Mouse (Mus musculus) ES-E14 (cell line): ENCODE results near the gene Tmprss9. TPM values are rescaled to one million over a fixed set of nuclear protein-coding genes. Genes with fewer than 3 reads are reported as not detected.

Experiments
- DNase-seq: peaks from one replicate; pipeline ENCODE4 v3.0.0-alpha.2; 2013; ENCODE audit warnings: low read depth, low spot score
- H3K27ac ChIP-seq: 2 replicates; pipeline ENCODE4 v1.5.1; 2012; ENCODE audit warnings: low read depth, mild to moderate bottlenecking, low read length, moderate library complexity, mixed read lengths; ENCODE audit not compliant: poor library complexity, insufficient read depth, severe bottlenecking
- H3K36me3 ChIP-seq: 2 replicates; pipeline ENCODE4 v1.6.1; 2012; ENCODE audit warnings: mild to moderate bottlenecking, low read length, moderate library complexity, mixed read lengths; ENCODE audit not compliant: control insufficient read depth, poor library complexity, insufficient read depth, severe bottlenecking
- H3K4me1 ChIP-seq, 2 experiments: fragments of 150-350 bp in 1 of 2; sonication (generic) in 1 of 2; 2 replicates each; pipeline ENCODE4 v1.6.1; 2012; ENCODE audit warnings: low read length in 2 of 2, mild to moderate bottlenecking in 1 of 2, mixed read lengths in 1 of 2; ENCODE audit not compliant: control insufficient read depth in 2 of 2, insufficient read depth in 2 of 2, poor library complexity in 1 of 2
- H3K4me3 ChIP-seq, 2 experiments: fragments of 150-350 bp in 1 of 2; sonication (generic) in 1 of 2; 2 replicates each; pipeline ENCODE4 v1.5.1; 2012; ENCODE audit warnings: low read length in 2 of 2, low read depth in 1 of 2, mild to moderate bottlenecking in 1 of 2, mixed read lengths in 1 of 2; ENCODE audit not compliant: insufficient read depth in 1 of 2, poor library complexity in 1 of 2, severe bottlenecking in 1 of 2
- H3K9ac ChIP-seq: 2 replicates; pipeline ENCODE4 v1.6.1; 2012; ENCODE audit warnings: low read depth, mild to moderate bottlenecking, low read length, mixed read lengths; ENCODE audit not compliant: poor library complexity, insufficient read depth, severe bottlenecking
- H3K9me3 ChIP-seq: fragments of 150-350 bp; sonication (generic); 2 replicates; pipeline ENCODE4 v1.6.1; 2012; ENCODE audit warnings: low read depth, mild to moderate bottlenecking, low read length; ENCODE audit not compliant: control insufficient read depth, insufficient read depth
- CHD2 ChIP-seq: IDR thresholded peaks from 2 replicates; pipeline ENCODE4 v1.6.1; 2014; ENCODE audit warnings: mild to moderate bottlenecking, low read depth, low read length, inconsistent platforms
- HCFC1 ChIP-seq: IDR thresholded peaks from 2 replicates; pipeline ENCODE4 v1.6.1; 2012; ENCODE audit warnings: low read length, inconsistent platforms, borderline replicate concordance; ENCODE audit not compliant: insufficient read depth
- MAFK ChIP-seq: IDR thresholded peaks from 2 replicates; pipeline ENCODE4 v1.6.1; 2014; ENCODE audit warnings: mild to moderate bottlenecking, low read depth, low read length, inconsistent platforms; ENCODE audit not compliant: insufficient read depth
- ZC3H11A ChIP-seq: IDR thresholded peaks from 2 replicates; pipeline ENCODE4 v1.6.1; 2012; ENCODE audit warnings: low read depth, mild to moderate bottlenecking, inconsistent platforms, low read length, borderline replicate concordance
- ZNF384 ChIP-seq: IDR thresholded peaks from 2 replicates; pipeline ENCODE4 v1.6.1; 2012; ENCODE audit warnings: low read depth, low read length, inconsistent platforms
- in situ Hi-C, 2 experiments: fragments of 600-800 bp; cut with MboI; formaldehyde crosslinking; loops; one replicate each; pipeline ENCODE4 v1.15.1; 2025; ENCODE audit warnings: low sequenced_read_pairs in 2 of 2, inconsistent platforms in 1 of 2; ENCODE audit not compliant: unreplicated experiment in 2 of 2
- total RNA-seq: library from RNA; depleted of rRNA; stranded (reverse); fragments of 300-350 nt; gene quantifications from 2 replicates; pipeline ENCODE4 v1.2.3, GENCODE M21; 2012

The Tmprss9 gene
- total RNA-seq, 1 experiment = not detected

- H3K9ac ChIP-seq = peak overlapping the region; percentile 90
- in situ Hi-C loops = no loop called here
- peaks cover 4 to 6% of the 10 kb centered on the region in 2 experiments; a peak in 3 of 4 replicates for H3K4me1 ChIP-seq
- H3K9me3 ChIP-seq = no peaks in the 10 kb centered on the region
- TF ChIP-seq CHD2 (no peak), HCFC1 (no peak), MAFK (no peak), ZNF384 (no peak), ZC3H11A (no peak)
- peaks cover 20% of the 10 kb centered on the region for H3K36me3 ChIP-seq
- peak; percentile 75 for DNase-seq
- H3K27ac ChIP-seq = no peak overlapping the region
- H3K4me3 ChIP-seq = peak overlapping the region; percentile 98
These were observed 45.7 kb downstream of the Tmprss9 start for GRCm38 (mm10) chr10:80917336-80917778.

- DNase-seq = no peak
- Histone ChIP-seq H3K4me1 (peaks cover 4 to 6% of the 10 kb centered on the region in 2 experiments; a peak in 3 of 4 replicates), H3K4me3 (peak within 1 kb of the TSS; percentile 98), H3K27ac (peak within 1 kb of the TSS; percentile 26), H3K9me3 (no peaks in the 10 kb centered on the region), H3K9ac (peak within 1 kb of the TSS; percentile 90), H3K36me3 (peaks cover 15% of the 10 kb centered on the region)
- in situ Hi-C loops = no loop called here
- no peak for TF ChIP-seq ZNF384
- no peak for TF ChIP-seq CHD2
- peak; percentile 89 for TF ChIP-seq HCFC1
- TF ChIP-seq ZC3H11A = no peak
- TF ChIP-seq MAFK = no peak
These were observed 46.3 kb downstream of the Tmprss9 start, which contains the start of gene Lmnb2 for GRCm38 (mm10) chr10:80917779-80918434. Gene Lmnb2 (minus strand): TSS chr10:80918245.

- DNase-seq = no peak
- no peaks in the 10 kb centered on the region for H3K36me3 ChIP-seq
- TF ChIP-seq CHD2 (no peak), HCFC1 (0 out of 2 replicates have a peak, but pooled peaks have one; percentile 45)
- in situ Hi-C loops = loop anchor here in 1 of 2 experiments (10.0 kb wide), 1 partner anchor 63 kb away; no protein-coding TSS in a partner anchor
- peaks cover 4 to 19% of the 10 kb centered on the region in 2 experiments; a peak in 3 of 4 replicates for H3K4me1 ChIP-seq
- H3K4me3 ChIP-seq = peak overlapping the region; percentile 41 to 52; a peak in 3 of 4 replicates
- no peaks in the 10 kb centered on the region for H3K9me3 ChIP-seq
- peak overlapping the region; percentile 33; the same call in 1 of the 2 replicates for H3K9ac ChIP-seq
- H3K27ac ChIP-seq = no peak overlapping the region
These were observed 50.3 kb downstream of the Tmprss9 start for GRCm38 (mm10) chr10:80921923-80922322.

GRCm38 (mm10) chr10:80925472-80925871 is 53.8 kb downstream of the Tmprss9 start:
- H3K27ac ChIP-seq = no peak overlapping the region
- peak; percentile 65 for DNase-seq
- no peak overlapping the region for H3K9ac ChIP-seq
- in situ Hi-C loops = loop anchor here (5.0 to 10.0 kb wide), 2 partner anchors 59 to 67 kb away; no protein-coding TSS in a partner anchor
- TF ChIP-seq HCFC1 (no peak), MAFK (no peak), ZC3H11A (no peak), ZNF384 (no peak), CHD2 (no peak)
- H3K9me3 ChIP-seq = no peaks in the 10 kb centered on the region
- H3K36me3 ChIP-seq = no peaks in the 10 kb centered on the region
- no peak overlapping the region for H3K4me3 ChIP-seq
- peaks cover 4 to 18% of the 10 kb centered on the region in 2 experiments; a peak in 3 of 4 replicates for H3K4me1 ChIP-seq
